Mouse (Mus musculus) CH12.LX (cell line): Measurements from ENCODE around the gene D8Ertd738e.

Experiments used
- CTCF ChIP-seq, 2 experiments: IDR thresholded peaks in 1 of 2; conservative IDR thresholded peaks in 1 of 2; 2 replicates each; pipeline ENCODE4 v1.5.1; 2011 to 2012; ENCODE audit warnings: low read depth in 2 of 2, low read length in 2 of 2, improper control_type of control experiment in 1 of 2, inconsistent platforms in 1 of 2, mild to moderate bottlenecking in 1 of 2, moderate library complexity in 1 of 2
- ELF1 ChIP-seq: IDR thresholded peaks from 2 replicates; pipeline ENCODE4 v1.6.1; 2014; ENCODE audit warnings: low read depth, mild to moderate bottlenecking, inconsistent platforms, low read length, improper control_type of control experiment
- JUN ChIP-seq: IDR thresholded peaks from 2 replicates; pipeline ENCODE4 v1.6.1; 2011; ENCODE audit warnings: low read depth, mild to moderate bottlenecking, low read length, improper control_type of control experiment, moderate library complexity; ENCODE audit not compliant: insufficient read depth
- NELFE ChIP-seq: IDR thresholded peaks from 2 replicates; pipeline ENCODE4 v1.6.1; 2011; ENCODE audit warnings: low read depth, low read length, improper control_type of control experiment
- NRF1 ChIP-seq: IDR thresholded peaks from 2 replicates; pipeline ENCODE4 v1.6.1; 2014; ENCODE audit warnings: low read depth, mild to moderate bottlenecking, inconsistent platforms, low read length, improper control_type of control experiment, moderate library complexity
- POLR2A ChIP-seq: IDR thresholded peaks from 2 replicates; pipeline ENCODE4 v1.6.1; 2011; ENCODE audit warnings: low read depth, mild to moderate bottlenecking, improper control_type of control experiment, low read length
- SMC3 ChIP-seq: IDR thresholded peaks from 2 replicates; pipeline ENCODE4 v1.6.1; 2011; ENCODE audit warnings: low read depth, low read length, improper control_type of control experiment

- no peak for TF ChIP-seq NELFE
- TF ChIP-seq JUN, result no peak
- no peak for TF ChIP-seq ELF1
- TF ChIP-seq POLR2A, result no peak
- no peak for TF ChIP-seq SMC3
- TF ChIP-seq CTCF (conservative IDR thresholded peaks at IDR 0.05 in 1 of 2, IDR thresholded peaks at IDR 0.05 in 1 of 2; ENCODE audit: low read depth in 2 of 2, low read length in 2 of 2), result no peak
- no peak for TF ChIP-seq NRF1
These were observed 26.9 kb upstream of the D8Ertd738e start for GRCm38 (mm10) chr8:84276447-84276846.
